Mouse (Mus musculus): ENCODE measurements around the gene Man2b1. TPM values are rescaled to one million over a fixed set of nuclear protein-coding genes. Genes with fewer than 3 reads are reported as not detected.
"Not testable (repeated sequence)": the region's sequence is repeated elsewhere in the genome, so short reads cannot be mapped to it uniquely, and the experiment has no call there.

Man2b1 gene
- polyA plus RNA-seq, 1 experiment = 0.13 TPM

GRCm38 (mm10) chr8:85096850-85097249, 13.8 kb downstream of the Man2b1 start:
- H3K4me1 ChIP-seq (ENCODE audit: control insufficient read depth) = peaks cover under 1% of the 10 kb centered on the region; the same call in 1 of the 2 replicates
- H3K4me3 ChIP-seq (replicated peaks) = no peak overlapping the region
- peaks cover 39% of the 10 kb centered on the region for H3K36me3 ChIP-seq (ENCODE audit: control insufficient read depth)
- TF ChIP-seq TAL1 (IDR thresholded peaks at IDR 0.05; ENCODE audit: low read length) = no peak
- TF ChIP-seq GATA1 (IDR thresholded peaks at IDR 0.05; ENCODE audit: low read length) = no peak
- no peaks in the 10 kb centered on the region for H3K27me3 ChIP-seq (ENCODE audit: control insufficient read depth)
- peaks cover 4% of the 10 kb centered on the region for H3K9me3 ChIP-seq (ENCODE audit: control insufficient read depth, low read length)

- Histone ChIP-seq H3K4me1 (ENCODE audit: control insufficient read depth) (no peaks in the 10 kb centered on the region), H3K36me3 (ENCODE audit: control insufficient read depth) (peaks cover 26% of the 10 kb centered on the region), H3K4me3 (replicated peaks) (no peak overlapping the region), H3K9me3 (ENCODE audit: control insufficient read depth, low read length) (peaks cover 4% of the 10 kb centered on the region), H3K27me3 (ENCODE audit: control insufficient read depth) (no peaks in the 10 kb centered on the region)
- TF ChIP-seq GATA1 (IDR thresholded peaks at IDR 0.05; ENCODE audit: low read length) (no peak), TAL1 (IDR thresholded peaks at IDR 0.05; ENCODE audit: low read length) (no peak)
Observed at GRCm38 (mm10) chr8:85100076-85100665, 17.1 kb downstream of the Man2b1 start.

- Histone ChIP-seq H3K4me1 (ENCODE audit: control insufficient read depth) (no peaks in the 10 kb centered on the region), H3K9me3 (ENCODE audit: control insufficient read depth, low read length) (no peaks in the 10 kb centered on the region), H3K4me3 (replicated peaks) (no peak overlapping the region), H3K27me3 (ENCODE audit: control insufficient read depth) (no peaks in the 10 kb centered on the region), H3K36me3 (ENCODE audit: control insufficient read depth) (no peaks in the 10 kb centered on the region; the same call in 1 of the 2 replicates)
- no peak for TF ChIP-seq GATA1 (IDR thresholded peaks at IDR 0.05; ENCODE audit: low read length)
- TF ChIP-seq TAL1 (IDR thresholded peaks at IDR 0.05; ENCODE audit: low read length) = no peak
Observed at GRCm38 (mm10) chr8:85113241-85113640, 30.2 kb downstream of the Man2b1 start.

GRCm38 (mm10) chr8:85115501-85115900, 32.4 kb downstream of the Man2b1 start:
- no peak overlapping the region for H3K4me3 ChIP-seq (replicated peaks)
- H3K27me3 ChIP-seq (ENCODE audit: control insufficient read depth) = peaks cover 13% of the 10 kb centered on the region
- peaks cover 3% of the 10 kb centered on the region; the same call in 1 of the 2 replicates for H3K4me1 ChIP-seq (ENCODE audit: control insufficient read depth)
- H3K36me3 ChIP-seq (ENCODE audit: control insufficient read depth) = no peaks in the 10 kb centered on the region
- no peaks in the 10 kb centered on the region for H3K9me3 ChIP-seq (ENCODE audit: control insufficient read depth, low read length)
- no peak for TF ChIP-seq GATA1 (IDR thresholded peaks at IDR 0.05; ENCODE audit: low read length)
- TF ChIP-seq TAL1 (IDR thresholded peaks at IDR 0.05; ENCODE audit: low read length) = no peak

GRCm38 (mm10) chr8:85116984-85117383, 33.9 kb downstream of the Man2b1 start:
- no peaks in the 10 kb centered on the region for H3K36me3 ChIP-seq (ENCODE audit: control insufficient read depth)
- H3K9me3 ChIP-seq (ENCODE audit: control insufficient read depth, low read length) = no peaks in the 10 kb centered on the region
- H3K4me1 ChIP-seq (ENCODE audit: control insufficient read depth) = peaks cover 3% of the 10 kb centered on the region; the same call in 1 of the 2 replicates
- TF ChIP-seq TAL1 (IDR thresholded peaks at IDR 0.05; ENCODE audit: low read length) = no peak
- no peak for TF ChIP-seq GATA1 (IDR thresholded peaks at IDR 0.05; ENCODE audit: low read length)
- H3K27me3 ChIP-seq (ENCODE audit: control insufficient read depth) = peaks cover 14% of the 10 kb centered on the region
- no peak overlapping the region for H3K4me3 ChIP-seq (replicated peaks)

- H3K9me3 ChIP-seq (ENCODE audit: control insufficient read depth, low read length) = no peaks in the 10 kb centered on the region
- no peak for TF ChIP-seq GATA1 (IDR thresholded peaks at IDR 0.05; ENCODE audit: low read length)
- no peak for TF ChIP-seq TAL1 (IDR thresholded peaks at IDR 0.05; ENCODE audit: low read length)
- peak overlapping the region; percentile 52 for H3K4me3 ChIP-seq (replicated peaks)
- no peaks in the 10 kb centered on the region for H3K36me3 ChIP-seq (ENCODE audit: control insufficient read depth)
- H3K4me1 ChIP-seq (ENCODE audit: control insufficient read depth) = peaks cover 3% of the 10 kb centered on the region; the same call in 1 of the 2 replicates
- peaks cover 14% of the 10 kb centered on the region for H3K27me3 ChIP-seq (ENCODE audit: control insufficient read depth)
Observed at GRCm38 (mm10) chr8:85119052-85119981, 36.2 kb downstream of the Man2b1 start.

- H3K4me3 ChIP-seq (replicated peaks); H3K4me1 ChIP-seq (ENCODE audit: control insufficient read depth); H3K9me3 ChIP-seq (ENCODE audit: control insufficient read depth, low read length); H3K36me3 ChIP-seq (ENCODE audit: control insufficient read depth): not testable (repeated sequence)
- peaks cover 14% of the 10 kb centered on the region for H3K27me3 ChIP-seq (ENCODE audit: control insufficient read depth)
Observed at GRCm38 (mm10) chr8:85120251-85120650, 37.2 kb downstream of the Man2b1 start.

GRCm38 (mm10) chr8:85122995-85123394, 39.9 kb downstream of the Man2b1 start, which contains the start of gene Zfp791:
TSS of gene Zfp791 (minus strand) at chr8:85123095.
- H3K4me3 ChIP-seq (replicated peaks) = no peak within 1 kb of the TSS
- TF ChIP-seq GATA1 (IDR thresholded peaks at IDR 0.05; ENCODE audit: low read length) (no peak), TAL1 (IDR thresholded peaks at IDR 0.05; ENCODE audit: low read length) (no peak)
- H3K36me3 ChIP-seq (ENCODE audit: control insufficient read depth) = no peaks in the 10 kb centered on the region
- peaks cover 3% of the 10 kb centered on the region; the same call in 1 of the 2 replicates for H3K4me1 ChIP-seq (ENCODE audit: control insufficient read depth)
- H3K9me3 ChIP-seq (ENCODE audit: control insufficient read depth, low read length) = no peaks in the 10 kb centered on the region
- peaks cover 14% of the 10 kb centered on the region for H3K27me3 ChIP-seq (ENCODE audit: control insufficient read depth)

- Histone ChIP-seq H3K27me3 (ENCODE audit: control insufficient read depth) (peaks cover 14% of the 10 kb centered on the region), H3K36me3 (ENCODE audit: control insufficient read depth) (no peaks in the 10 kb centered on the region), H3K4me1 (ENCODE audit: control insufficient read depth) (peaks cover 3% of the 10 kb centered on the region; the same call in 1 of the 2 replicates), H3K9me3 (ENCODE audit: control insufficient read depth, low read length) (no peaks in the 10 kb centered on the region), H3K4me3 (replicated peaks) (no peak overlapping the region)
- TF ChIP-seq GATA1 (IDR thresholded peaks at IDR 0.05; ENCODE audit: low read length) (no peak), TAL1 (IDR thresholded peaks at IDR 0.05; ENCODE audit: low read length) (no peak)
Observed at GRCm38 (mm10) chr8:85123691-85124090, 40.6 kb downstream of the Man2b1 start.

Measured in erythroblast, embryonic 14.5 days (primary cell).